Mouse (Mus musculus) heart, embryonic 16.5 days (tissue): Measurements from ENCODE around the gene Mrpl10. TPM values are rescaled to one million over a fixed set of nuclear protein-coding genes. Genes with fewer than 3 reads are reported as not detected.

Source experiments
- ATAC-seq: fragments of 200-750 bp; cut with Nextera tagmentation; replicated peaks from 2 replicates; pipeline ENCODE4 v1.8.0; 2017; ENCODE audit warnings: moderate number of reproducible peaks; ENCODE audit not compliant: insufficient read depth, low FRiP score; ENCODE audit errors: extremely low read depth
- H3K27ac ChIP-seq: fragments of 300-500 bp; sonication (generic); 2 replicates; pipeline ENCODE4 v1.5.1; 2014; ENCODE audit warnings: mild to moderate bottlenecking, low read length, control low read depth, moderate library complexity
- H3K27me3 ChIP-seq: fragments of 300-500 bp; sonication (generic); 2 replicates; pipeline ENCODE4 v1.6.1; 2014; ENCODE audit warnings: low read length, mixed read lengths; ENCODE audit not compliant: control insufficient read depth, insufficient read depth
- H3K36me3 ChIP-seq: fragments of 300-500 bp; sonication (generic); 2 replicates; pipeline ENCODE4 v1.6.1; 2014; ENCODE audit not compliant: control insufficient read depth, insufficient read depth
- H3K4me1 ChIP-seq: fragments of 300-500 bp; sonication (generic); 2 replicates; pipeline ENCODE4 v1.6.1; 2014; ENCODE audit warnings: low read length, mixed read lengths; ENCODE audit not compliant: control insufficient read depth, insufficient read depth
- H3K4me2 ChIP-seq: fragments of 300-500 bp; sonication (generic); 2 replicates; pipeline ENCODE4 v1.6.1; 2014; ENCODE audit warnings: low read depth, mild to moderate bottlenecking, control low read depth, low read length
- H3K4me3 ChIP-seq: fragments of 300-500 bp; sonication (generic); 2 replicates; pipeline ENCODE4 v1.5.1; 2014; ENCODE audit warnings: mild to moderate bottlenecking, control low read depth, low read length
- H3K9ac ChIP-seq: fragments of 300-500 bp; sonication (generic); 2 replicates; pipeline ENCODE4 v1.6.1; 2014; ENCODE audit warnings: low read length, control low read depth
- H3K9me3 ChIP-seq: fragments of 300-500 bp; sonication (generic); replicated peaks from 2 replicates; pipeline ENCODE4 v1.6.1; 2016; ENCODE audit warnings: low read length; ENCODE audit not compliant: control insufficient read depth
- WGBS: fragments of 180-500 bp; shearing (Covaris S2); extraction: QIAGEN DNeasy Blood & Tissue Kit; methylation state at CpG from one replicate; pipeline ENCODE4 v1.1.7; 2014; 5-methylcytosine and 5-hydroxymethylcytosine counted together
- polyA plus RNA-seq: library from polyadenylated mRNA; unstranded; fragments of >200 nt; fragmentation: Nextera tagmentation; extraction: Ambion mirVana; gene quantifications from 2 replicates; pipeline ENCODE4 v1.2.1, GENCODE M21; 2015

Gene Mrpl10
- polyA plus RNA-seq, 1 experiment from 2014 or later: 66.9 TPM

GRCm38 (mm10) chr11:97074235-97074634 is 32.9 kb downstream of the Mrpl10 start:
- Histone ChIP-seq H3K9me3 (no peaks in the 10 kb centered on the region), H3K4me1 (peaks cover 10% of the 10 kb centered on the region), H3K27ac (no peak overlapping the region), H3K4me3 (no peak overlapping the region), H3K36me3 (no peaks in the 10 kb centered on the region), H3K9ac (no peak overlapping the region), H3K4me2 (no peak overlapping the region), H3K27me3 (no peaks in the 10 kb centered on the region)
- no peak for ATAC-seq
- WGBS: 62% methylated on average over 8 of the region's 8 CpGs

- WGBS: 33% methylated on average over 4 of the region's 4 CpGs
- no peak overlapping the region for H3K4me3 ChIP-seq
- H3K4me1 ChIP-seq: peaks cover 6% of the 10 kb centered on the region
- H3K36me3 ChIP-seq: no peaks in the 10 kb centered on the region
- 0 out of 2 replicates have a peak, but pooled peaks cover 5% of the 10 kb centered on the region for H3K27me3 ChIP-seq
- H3K9me3 ChIP-seq: no peaks in the 10 kb centered on the region; the same call in 1 of the 2 replicates
- H3K27ac ChIP-seq: no peak overlapping the region
- H3K9ac ChIP-seq: no peak overlapping the region
- ATAC-seq: no peak
- H3K4me2 ChIP-seq: no peak overlapping the region
Measured at GRCm38 (mm10) chr11:97078751-97079150, 37.4 kb downstream of the Mrpl10 start.

GRCm38 (mm10) chr11:97080291-97080690 is 38.9 kb downstream of the Mrpl10 start:
- Histone ChIP-seq H3K9ac (no peak overlapping the region), H3K9me3 (no peaks in the 10 kb centered on the region; the same call in 1 of the 2 replicates), H3K27me3 (peaks cover 6% of the 10 kb centered on the region; the same call in 1 of the 2 replicates), H3K4me2 (no peak overlapping the region), H3K4me1 (peaks cover 9% of the 10 kb centered on the region), H3K36me3 (no peaks in the 10 kb centered on the region), H3K4me3 (no peak overlapping the region), H3K27ac (no peak overlapping the region)
- no peak for ATAC-seq
- WGBS: 23% methylated on average over 9 of the region's 9 CpGs

- Histone ChIP-seq H3K4me1 (peaks cover 9% of the 10 kb centered on the region), H3K27ac (no peak overlapping the region), H3K4me3 (no peak overlapping the region), H3K9me3 (peaks cover 5% of the 10 kb centered on the region; the same call in 1 of the 2 replicates), H3K4me2 (no peak overlapping the region; the same call in 1 of the 2 replicates), H3K36me3 (no peaks in the 10 kb centered on the region), H3K9ac (no peak overlapping the region), H3K27me3 (peaks cover 6% of the 10 kb centered on the region; the same call in 1 of the 2 replicates)
- 37% methylated on average over 11 of the region's 11 CpGs for WGBS
- no peak; the same call in 1 of the 2 replicates for ATAC-seq
Measured at GRCm38 (mm10) chr11:97082977-97083376, 41.6 kb downstream of the Mrpl10 start.

- no peak overlapping the region for H3K4me3 ChIP-seq
- ATAC-seq: no peak
- 14% methylated on average over 22 of the region's 22 CpGs for WGBS
Measured at GRCm38 (mm10) chr11:97083401-97084140, 42.2 kb downstream of the Mrpl10 start.

GRCm38 (mm10) chr11:97084821-97085505 is 43.6 kb downstream of the Mrpl10 start:
- Histone ChIP-seq H3K27me3 (peaks cover 6% of the 10 kb centered on the region; the same call in 1 of the 2 replicates), H3K4me2 (no peak overlapping the region), H3K4me3 (no peak overlapping the region), H3K9me3 (peaks cover 17% of the 10 kb centered on the region), H3K4me1 (peaks cover 9% of the 10 kb centered on the region), H3K36me3 (no peaks in the 10 kb centered on the region), H3K27ac (no peak overlapping the region), H3K9ac (no peak overlapping the region)
- ATAC-seq: no peak
- 81% methylated on average over 15 of the region's 15 CpGs for WGBS

More at GRCm38 (mm10) chr11:97083401-97084140, 42.2 kb downstream of the Mrpl10 start:
- H3K9ac ChIP-seq: no peak overlapping the region
- peaks cover 7% of the 10 kb centered on the region for H3K9me3 ChIP-seq
- peaks cover 6% of the 10 kb centered on the region; the same call in 1 of the 2 replicates for H3K27me3 ChIP-seq
- peak overlapping the region; percentile 35 for H3K4me2 ChIP-seq
- peaks cover 9% of the 10 kb centered on the region for H3K4me1 ChIP-seq
- H3K27ac ChIP-seq: no peak overlapping the region
- H3K36me3 ChIP-seq: no peaks in the 10 kb centered on the region

GRCm38 (mm10) chr11:97086365-97086764 is 45.0 kb downstream of the Mrpl10 start:
- H3K9ac ChIP-seq: no peak overlapping the region
- no peak overlapping the region for H3K4me3 ChIP-seq
- peaks cover 9% of the 10 kb centered on the region for H3K4me1 ChIP-seq
- H3K36me3 ChIP-seq: no peaks in the 10 kb centered on the region
- H3K4me2 ChIP-seq: no peak overlapping the region
- H3K9me3 ChIP-seq: peaks cover 17% of the 10 kb centered on the region
- ATAC-seq: no peak
- WGBS: 61% methylated on average over 6 of the region's 6 CpGs
- peaks cover 10% of the 10 kb centered on the region for H3K27me3 ChIP-seq
- no peak overlapping the region for H3K27ac ChIP-seq

- Histone ChIP-seq H3K4me2 (no peak overlapping the region), H3K4me3 (no peak overlapping the region), H3K9ac (no peak overlapping the region), H3K27me3 (peaks cover 26% of the 10 kb centered on the region), H3K9me3 (no peaks in the 10 kb centered on the region; the same call in 1 of the 2 replicates), H3K36me3 (no peaks in the 10 kb centered on the region), H3K4me1 (no peaks in the 10 kb centered on the region), H3K27ac (no peak overlapping the region)
- WGBS: 49% methylated on average over 2 of the region's 2 CpGs
- ATAC-seq: no peak
Measured at GRCm38 (mm10) chr11:97094600-97094999, 53.2 kb downstream of the Mrpl10 start.

GRCm38 (mm10) chr11:97098791-97099190 is 57.4 kb downstream of the Mrpl10 start:
- ATAC-seq: no peak
- WGBS: 17% methylated on average over 18 of the region's 18 CpGs

More at GRCm38 (mm10) chr11:97098791-97099190, 57.4 kb downstream of the Mrpl10 start:
- H3K4me3 ChIP-seq: peak overlapping the region; percentile 12
- H3K4me1 ChIP-seq: no peaks in the 10 kb centered on the region
- H3K9me3 ChIP-seq: no peaks in the 10 kb centered on the region
- peaks cover 26% of the 10 kb centered on the region for H3K27me3 ChIP-seq
- H3K36me3 ChIP-seq: no peaks in the 10 kb centered on the region
- no peak overlapping the region for H3K27ac ChIP-seq
- H3K4me2 ChIP-seq: peak overlapping the region; percentile 32
- H3K9ac ChIP-seq: no peak overlapping the region
